Mouse (Mus musculus): ENCODE data around the gene Tnfrsf21. TPM values are rescaled to one million over a fixed set of nuclear protein-coding genes. Genes with fewer than 3 reads are reported as not detected.

Gene Tnfrsf21
- polyA plus RNA-seq, 1 experiment from 2014 or later, result 68.6 TPM

Other genes with a start within 250 kb of the Tnfrsf21 start
- 8.3 and 8.4 TPM in 2 replicates for gene Cd2ap, start 139.9 kb upstream of the Tnfrsf21 start, polyA plus RNA-seq (2015; fragmentation: Nextera tagmentation; extraction: Ambion mirVana)

Measured in midbrain, embryonic 15.5 days (tissue).